Comparison of ENCODE assay signal across 10 mouse cellular contexts in genomic region chr1:74008966-74009365, GRCm38 (mm10).
A peak's percentile ranks its signal among the peaks of the same experiment; 100 is the strongest.
DNase-seq lines count a peak whose midpoint lies in the region; ATAC-seq and TF ChIP-seq lines count a peak whose summit lies in the region.
"Had no signal": no experiment of that assay in that cellular context is flagged by ENCODE, and none has a peak within 500 bp of the region (broad histone marks: within the 10 kb centered on the region; RNA-seq: fewer than 3 reads in every experiment).

No protein-coding gene starts in this region.

- no peak for DNase-seq in intestine, embryonic 14.5 days (ENCODE audit: low spot score)
- peak; percentile 91 for DNase-seq in lung, postnatal 25 days (ENCODE audit: low spot score)
- DNase-seq in right cerebral cortex, postnatal 4 days = no peak
- DNase-seq in retina, postnatal 1 day = no peak
- no peak for DNase-seq in forebrain, postnatal 0 days
- DNase-seq: thymus, postnatal 36 days had no signal

- no peaks in the 10 kb centered on the region for H3K36me3 ChIP-seq in intestine, embryonic 14.5 days (ENCODE audit: control insufficient read depth, insufficient read depth, low read length)
- H3K36me3 ChIP-seq in intestine, postnatal 0 days (ENCODE audit: control insufficient read depth, insufficient read depth) = no peaks in the 10 kb centered on the region; the same call in 1 of the 2 replicates
- peaks cover 6% of the 10 kb centered on the region; the same call in 1 of the 2 replicates for H3K36me3 ChIP-seq in embryonic facial prominence, embryonic 15.5 days
- peaks cover 22% of the 10 kb centered on the region for H3K36me3 ChIP-seq in kidney, embryonic 15.5 days
- no peaks in the 10 kb centered on the region for H3K36me3 ChIP-seq in forebrain, postnatal 0 days (ENCODE audit: insufficient read depth)

- no peaks in the 10 kb centered on the region for H3K27me3 ChIP-seq in intestine, embryonic 14.5 days (replicated peaks; ENCODE audit: control insufficient read depth, insufficient read depth, low read length)
- no peaks in the 10 kb centered on the region for H3K27me3 ChIP-seq in intestine, postnatal 0 days (replicated peaks; ENCODE audit: control insufficient read depth, insufficient read depth, low read length)
- no peaks in the 10 kb centered on the region for H3K27me3 ChIP-seq in embryonic facial prominence, embryonic 15.5 days
- no peaks in the 10 kb centered on the region for H3K27me3 ChIP-seq in kidney, embryonic 15.5 days
- H3K27me3 ChIP-seq in forebrain, postnatal 0 days (ENCODE audit: insufficient read depth, low read length) = no peaks in the 10 kb centered on the region

- H3K4me1 ChIP-seq in intestine, embryonic 14.5 days (replicated peaks; ENCODE audit: control insufficient read depth, insufficient read depth, low read length) = peaks cover 16% of the 10 kb centered on the region
- H3K4me1 ChIP-seq in intestine, postnatal 0 days (replicated peaks; ENCODE audit: control insufficient read depth, insufficient read depth, low read length) = no peaks in the 10 kb centered on the region
- H3K4me1 ChIP-seq in embryonic facial prominence, embryonic 15.5 days = peaks cover 38% of the 10 kb centered on the region
- peaks cover 51% of the 10 kb centered on the region for H3K4me1 ChIP-seq in kidney, embryonic 15.5 days
- no peaks in the 10 kb centered on the region for H3K4me1 ChIP-seq in forebrain, postnatal 0 days (ENCODE audit: insufficient read depth)

- no peak overlapping the region for H3K9ac ChIP-seq in intestine, embryonic 14.5 days (ENCODE audit: low read length)
- no peak overlapping the region for H3K9ac ChIP-seq in intestine, postnatal 0 days (ENCODE audit: low read depth, low read length)
- no peak overlapping the region for H3K9ac ChIP-seq in embryonic facial prominence, embryonic 15.5 days
- H3K9ac ChIP-seq in kidney, embryonic 15.5 days = no peak overlapping the region
- no peak overlapping the region for H3K9ac ChIP-seq in forebrain, postnatal 0 days

- no peak overlapping the region for H3K4me3 ChIP-seq in intestine, embryonic 14.5 days (ENCODE audit: low read depth, low read length)
- no peak overlapping the region for H3K4me3 ChIP-seq in intestine, postnatal 0 days (ENCODE audit: low read depth, low read length)
- H3K4me3 ChIP-seq in embryonic facial prominence, embryonic 15.5 days (replicated peaks) = no peak overlapping the region
- no peak overlapping the region for H3K4me3 ChIP-seq in kidney, embryonic 15.5 days (replicated peaks)
- no peak overlapping the region for H3K4me3 ChIP-seq in forebrain, postnatal 0 days (ENCODE audit: low read depth, low read length)

- WGBS in intestine, embryonic 14.5 days = 84% methylated on average over 3 of the region's 3 CpGs
- 76% methylated on average over 3 of the region's 3 CpGs for WGBS in intestine, postnatal 0 days
- WGBS in embryonic facial prominence, embryonic 15.5 days = 90% methylated on average over 3 of the region's 3 CpGs
- 73% methylated on average over 3 of the region's 3 CpGs for WGBS in kidney, embryonic 15.5 days
- WGBS in forebrain, postnatal 0 days = 97% methylated on average over 3 of the region's 3 CpGs

- peak overlapping the region; percentile 51; the same call in 1 of the 2 replicates for H3K27ac ChIP-seq in intestine, embryonic 14.5 days (ENCODE audit: low read depth)
- H3K27ac ChIP-seq in intestine, postnatal 0 days (ENCODE audit: low read depth, low read length) = no peak overlapping the region
- 0 out of 2 replicates have a peak overlapping the region, but pooled peaks have one; percentile 45 for H3K27ac ChIP-seq in embryonic facial prominence, embryonic 15.5 days (replicated peaks)
- H3K27ac ChIP-seq in kidney, embryonic 15.5 days = peak overlapping the region; percentile 85
- no peak overlapping the region for H3K27ac ChIP-seq in forebrain, postnatal 0 days (ENCODE audit: low read depth, low read length)

- H3K4me2 ChIP-seq in intestine, embryonic 14.5 days (ENCODE audit: low read length) = no peak overlapping the region
- H3K4me2 ChIP-seq in intestine, postnatal 0 days (replicated peaks; ENCODE audit: low read depth) = no peak overlapping the region
- H3K4me2 ChIP-seq in embryonic facial prominence, embryonic 15.5 days (replicated peaks) = no peak overlapping the region
- H3K4me2 ChIP-seq in kidney, embryonic 15.5 days = no peak overlapping the region
- no peak overlapping the region for H3K4me2 ChIP-seq in forebrain, postnatal 0 days (ENCODE audit: low read depth)

- peaks cover 7% of the 10 kb centered on the region; the same call in 1 of the 2 replicates for H3K9me3 ChIP-seq in intestine, embryonic 14.5 days (ENCODE audit: control insufficient read depth, low read length)
- H3K9me3 ChIP-seq in intestine, postnatal 0 days (ENCODE audit: control insufficient read depth) = 0 out of 2 replicates have a peak, but pooled peaks cover 3% of the 10 kb centered on the region
- H3K9me3 ChIP-seq in embryonic facial prominence, embryonic 15.5 days (replicated peaks) = no peaks in the 10 kb centered on the region
- no peaks in the 10 kb centered on the region for H3K9me3 ChIP-seq in kidney, embryonic 15.5 days (replicated peaks)
- H3K9me3 ChIP-seq in forebrain, postnatal 0 days (ENCODE audit: low read length) = no peaks in the 10 kb centered on the region

- no peak for TF ChIP-seq CTCF in intestine, postnatal 0 days (IDR thresholded peaks at IDR 0.05; ENCODE audit: low read depth)
- TF ChIP-seq CTCF in forebrain, postnatal 0 days (IDR thresholded peaks at IDR 0.05; ENCODE audit: low read depth) = no peak

- no peak for ATAC-seq in intestine, embryonic 14.5 days (replicated peaks; ENCODE audit: low FRiP score, low TSS enrichment, low read depth)
- no peak for ATAC-seq in intestine, postnatal 0 days
- ATAC-seq in embryonic facial prominence, embryonic 15.5 days (ENCODE audit: insufficient number of reproducible peaks, low FRiP score, low TSS enrichment, low read depth) = no peak
- ATAC-seq in kidney, embryonic 15.5 days (replicated peaks; ENCODE audit: low FRiP score) = no peak
- no peak for ATAC-seq in forebrain, postnatal 0 days
- ATAC-seq: midbrain, embryonic 16.5 days had no signal

Comparison
In these comparisons a context has a peak if more than half of its experiments do, and no peak if none do; other contexts are left out.
1. H3K27ac ChIP-seq: peak in intestine, embryonic 14.5 days (single experiment), embryonic facial prominence, embryonic 15.5 days (single experiment) and kidney, embryonic 15.5 days (single experiment); none in intestine, postnatal 0 days (single experiment) and forebrain, postnatal 0 days (single experiment).